Mouse (Mus musculus) left cerebral cortex, postnatal 36 days (tissue): Measurements from ENCODE around the gene Wdr13. TPM values are rescaled to one million over a fixed set of nuclear protein-coding genes. Genes with fewer than 3 reads are reported as not detected.

Source experiments
- total RNA-seq, 2 experiments: library from RNA; stranded (reverse); gene quantifications; 2 replicates each; pipeline ENCODE4 v1.2.3; 2021

Wdr13 gene
- total RNA-seq, 2 experiments from 2014 or later: 203 TPM

Other genes starting within 250 kb of the Wdr13 start
- 10 to 100 TPM; 41.3 to 44.5 TPM for gene Slc35a2, start 248.9 kb downstream of the Wdr13 start, total RNA-seq
- gene Pqbp1, start 233.6 kb downstream of the Wdr13 start, total RNA-seq: 10 to 100 TPM; 76.0 to 89.2 TPM
- gene Timm17b, start 233.5 kb downstream of the Wdr13 start, total RNA-seq: 10 to 100 TPM; 24.5 to 24.8 TPM
- not detected for gene Gm10491, start 225.1 kb downstream of the Wdr13 start, total RNA-seq
- gene Gm10490, start 223.3 kb downstream of the Wdr13 start, total RNA-seq: not detected
- 100 to 1,000 TPM; 432 to 536 TPM for gene Pcsk1n, start 213.1 kb downstream of the Wdr13 start, total RNA-seq
- gene Eras, start 204.3 kb downstream of the Wdr13 start, total RNA-seq: not detected
- gene Hdac6, start 185.0 kb downstream of the Wdr13 start, total RNA-seq: 10 to 100 TPM; 42.8 to 57.2 TPM
- not detected for gene Gata1, start 154.8 kb downstream of the Wdr13 start, total RNA-seq
- gene Glod5, start 114.4 kb downstream of the Wdr13 start, total RNA-seq: under 1 TPM in 1 of 2 experiments, not detected in 1; 0.69 TPM
- 10 to 100 TPM; 28.3 TPM for gene Suv39h1, start 58.1 kb downstream of the Wdr13 start, total RNA-seq
- 1 to 10 TPM; 1.5 to 1.6 TPM for gene Was, start 42.4 kb downstream of the Wdr13 start, total RNA-seq
- 100 to 1,000 TPM; 124 to 126 TPM for gene Rbm3, start 13.0 kb upstream of the Wdr13 start, total RNA-seq
- 10 to 100 TPM; 15.9 to 16.8 TPM for gene Tbc1d25, start 43.3 kb upstream of the Wdr13 start, total RNA-seq
- 10 to 100 TPM; 33.5 to 35.9 TPM for gene Ebp, start 60.6 kb upstream of the Wdr13 start, total RNA-seq
- 10 to 100 TPM; 74.4 to 76.7 TPM for gene Porcn, start 73.6 kb upstream of the Wdr13 start, total RNA-seq
- 10 to 100 TPM; 22.8 to 27.2 TPM for gene Ftsj1, start 119.5 kb upstream of the Wdr13 start, total RNA-seq
- gene Slc38a5, start 138.2 kb upstream of the Wdr13 start, total RNA-seq: 1 to 10 TPM; 2.3 to 4.3 TPM
- gene Ssxb10, start 194.5 kb upstream of the Wdr13 start, total RNA-seq: not detected
- not detected for gene Ssxb9, start 234.1 kb upstream of the Wdr13 start, total RNA-seq